Mouse (Mus musculus): ENCODE data around the gene Xntrpc. TPM values are rescaled to one million over a fixed set of nuclear protein-coding genes. Genes with fewer than 3 reads are reported as not detected.
"Not testable (repeated sequence)": the region's sequence is repeated elsewhere in the genome, so short reads cannot be mapped to it uniquely, and the experiment has no call there.

Xntrpc gene
- total RNA-seq (2014; fragmentation: Nextera tagmentation) = 1.8 and 3.4 TPM in 2 replicates
- 1.5 and 2.3 TPM in 2 replicates for total RNA-seq (2017)

DNA sequence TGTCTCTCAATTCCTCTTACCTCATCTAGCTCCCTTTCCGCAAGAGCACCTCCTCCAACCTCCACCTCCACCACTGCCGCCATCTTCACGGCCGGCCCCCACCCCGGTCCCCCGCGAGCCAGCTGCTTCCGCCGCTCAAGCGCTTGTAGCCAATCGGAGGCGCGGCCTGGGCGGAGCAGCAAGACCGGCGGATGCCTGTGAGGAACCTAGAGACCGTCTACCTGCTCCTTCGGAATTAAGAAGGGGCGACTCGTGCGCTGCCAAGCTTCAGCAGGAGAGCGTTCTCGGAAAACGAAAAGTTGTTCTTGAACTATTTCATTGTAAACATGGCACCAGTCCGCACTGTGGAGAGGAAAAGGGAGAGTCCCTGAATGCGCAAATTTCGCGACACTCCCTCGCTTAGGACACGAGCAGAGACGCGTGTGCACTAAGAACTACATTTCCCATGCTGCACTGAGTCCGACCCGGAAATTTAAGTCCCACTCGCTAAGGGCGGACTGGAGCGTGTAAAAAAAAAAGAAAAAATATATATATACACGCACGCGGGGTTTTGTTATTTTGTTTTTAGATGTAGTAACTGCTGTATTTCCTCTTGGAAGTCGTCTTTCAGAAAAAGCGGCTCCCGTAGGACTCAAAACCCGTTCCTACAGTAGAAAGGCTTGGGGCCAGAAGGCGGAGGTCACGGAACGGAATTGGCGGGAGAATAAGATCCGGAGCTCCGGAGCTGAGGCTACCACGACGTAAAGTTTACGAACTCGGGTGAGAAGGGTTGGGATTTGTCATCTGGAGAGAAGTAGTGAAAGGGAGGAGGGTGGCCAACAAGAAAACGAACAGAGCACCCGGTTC, at the start of gene Xntrpc, which contains the start of the genes Rnf121 and Xndc1:
Gene Xntrpc, plus strand, starts transcription at position 668 of the 846 bp plus-strand sequence.
Gene Rnf121, minus strand, starts transcription at position 424 of the 846 bp plus-strand sequence.
Gene Xndc1, plus strand, starts transcription at position 466 of the 846 bp plus-strand sequence.
- ATAC-seq (replicated peaks; ENCODE audit: poor library complexity, severe bottlenecking) = peak; percentile 97

DNA sequence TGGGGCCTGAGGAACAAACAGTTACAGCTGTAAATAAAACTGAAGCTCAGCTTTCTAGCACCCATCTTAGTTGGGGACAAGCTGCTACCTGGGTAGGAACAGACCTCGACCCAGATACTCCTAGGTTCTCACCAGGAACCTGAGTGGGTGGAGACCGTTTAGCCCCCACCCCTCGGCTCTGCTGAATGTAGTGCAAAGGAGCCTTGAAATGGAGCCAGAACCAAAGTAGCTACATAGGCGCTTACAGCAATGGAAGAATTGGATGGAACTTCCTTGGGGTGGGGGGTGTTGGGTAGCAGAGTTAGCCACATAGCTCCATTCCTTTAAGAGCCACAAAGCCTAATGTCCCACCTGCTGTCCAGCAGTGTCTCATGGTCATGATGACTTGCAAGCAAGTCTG, 48.6 kb upstream of the Xntrpc start:
- ATAC-seq (replicated peaks; ENCODE audit: poor library complexity, severe bottlenecking) = no peak

DNA sequence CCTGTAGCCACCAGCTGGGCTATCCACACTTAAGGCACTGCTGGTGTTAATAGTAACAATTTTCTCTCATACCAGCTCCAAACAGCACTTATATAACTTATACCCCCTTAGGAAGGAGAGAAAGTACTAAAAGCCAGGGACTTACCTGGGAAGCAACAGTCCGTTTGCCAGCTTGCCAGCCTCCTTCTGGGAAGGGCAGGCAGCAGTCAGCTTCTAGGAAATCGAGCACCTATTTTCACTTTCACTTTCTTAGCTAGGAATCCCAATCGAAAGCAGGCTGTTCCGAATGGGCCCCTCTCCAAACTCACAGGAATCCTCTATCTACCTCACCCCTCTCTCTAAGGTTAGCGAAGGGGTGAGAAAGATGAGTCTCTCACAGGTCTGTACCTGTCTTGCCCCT, 48.1 kb upstream of the Xntrpc start:
- peak; percentile 29 for ATAC-seq (replicated peaks; ENCODE audit: poor library complexity, severe bottlenecking)

DNA sequence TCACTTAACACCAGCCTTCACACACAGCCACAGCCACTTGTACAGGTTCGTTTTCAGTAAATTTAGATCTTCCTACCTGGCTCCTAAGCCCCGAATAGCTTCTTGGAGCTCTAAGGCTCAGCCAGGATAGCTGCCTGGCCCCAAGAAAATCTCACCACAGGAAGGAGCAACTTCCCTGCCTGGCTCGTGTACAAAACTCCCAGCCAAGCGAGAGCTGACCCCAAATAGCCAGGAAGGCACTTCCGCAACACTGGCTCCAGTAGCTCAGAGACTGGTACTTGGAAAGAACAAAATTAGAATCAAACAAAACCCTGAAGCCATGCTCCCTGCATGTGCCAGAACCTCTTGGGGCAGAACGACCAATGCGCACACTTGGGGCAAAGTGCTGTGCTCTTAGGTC, 47.5 kb upstream of the Xntrpc start:
- ATAC-seq (replicated peaks; ENCODE audit: poor library complexity, severe bottlenecking) = no peak

DNA sequence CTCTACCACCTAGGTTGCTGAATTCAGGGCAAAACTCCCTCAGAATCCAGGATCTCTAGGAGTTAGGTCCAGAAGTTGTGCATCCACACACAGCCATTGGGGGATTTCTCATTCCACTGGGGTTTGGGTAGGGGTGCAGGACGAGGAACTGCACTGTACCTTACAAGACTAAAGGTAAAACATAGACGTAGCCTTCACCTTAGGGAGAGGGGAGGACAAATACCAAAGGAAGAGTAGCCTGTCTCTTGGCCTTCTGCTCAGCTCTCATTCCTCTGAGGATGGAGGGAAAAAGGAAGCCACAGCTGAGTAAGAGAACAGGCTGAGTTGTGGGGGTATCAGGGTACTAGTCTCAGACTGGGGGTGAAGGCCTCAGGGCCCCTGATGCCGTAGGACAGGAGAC, 46.9 kb upstream of the Xntrpc start, which contains the start of gene Il18bp:
Gene Il18bp, minus strand, starts transcription at position 101 of the 400 bp plus-strand sequence.
- no peak for ATAC-seq (replicated peaks; ENCODE audit: poor library complexity, severe bottlenecking)

DNA sequence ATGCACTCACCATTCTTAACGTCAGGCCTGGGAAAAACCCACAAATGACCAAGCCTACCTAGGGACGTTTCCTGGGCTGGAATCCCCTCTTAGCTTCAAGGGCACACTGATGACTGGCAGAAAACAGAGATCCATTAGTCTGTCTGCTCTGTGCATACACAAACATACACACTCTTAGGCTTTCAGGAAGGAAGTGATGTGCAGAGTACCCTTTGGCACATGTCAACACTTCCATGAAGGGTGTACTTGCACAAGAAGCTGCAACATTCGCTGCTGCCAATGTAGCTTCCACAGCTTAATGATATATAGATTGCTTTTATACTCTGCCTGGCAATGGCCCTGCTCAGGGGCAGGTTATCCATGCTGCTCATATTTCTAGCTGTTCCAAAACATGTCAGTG, 46.2 kb upstream of the Xntrpc start:
- peak; percentile 67 for ATAC-seq (replicated peaks; ENCODE audit: poor library complexity, severe bottlenecking)

DNA sequence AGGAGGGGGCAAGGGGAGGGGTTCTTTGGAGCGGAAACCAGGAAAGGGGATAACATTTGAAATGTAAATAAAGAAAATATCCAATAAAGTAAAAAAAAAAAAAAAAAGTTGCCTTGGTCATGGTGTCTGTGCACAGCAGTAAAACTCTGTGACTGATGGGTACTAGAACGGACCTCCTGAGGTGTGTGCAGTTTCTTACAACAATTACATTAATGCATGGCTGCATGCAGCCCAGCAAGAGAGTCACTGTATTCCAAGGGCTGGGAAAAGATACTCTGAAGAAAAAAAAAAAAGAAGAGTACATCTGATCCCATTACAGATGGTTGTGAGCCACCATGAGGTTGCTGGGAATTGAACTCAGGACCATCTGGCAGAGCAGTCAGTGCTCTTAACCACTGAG, 44.6 kb upstream of the Xntrpc start:
- not testable (repeated sequence) for ATAC-seq (replicated peaks; ENCODE audit: poor library complexity, severe bottlenecking)

DNA sequence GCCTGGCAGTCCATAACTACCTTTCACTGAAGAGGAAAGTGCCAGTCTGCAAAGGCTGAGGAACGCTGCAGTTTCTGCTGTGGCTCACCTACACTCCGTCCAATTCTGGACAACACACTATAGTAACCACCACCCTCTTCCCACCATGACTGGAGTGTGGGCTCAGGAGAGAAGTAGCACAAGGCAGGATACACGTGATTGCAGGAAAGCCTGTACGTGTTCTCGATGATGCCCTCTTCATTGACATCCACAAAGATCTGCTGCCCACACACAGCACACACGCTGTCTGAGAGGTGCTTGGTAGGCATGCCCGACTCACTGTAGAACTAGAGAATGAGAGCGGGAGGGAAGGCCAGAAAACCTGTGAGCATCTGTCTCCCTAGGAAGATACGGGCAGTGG, 41.7 kb upstream of the Xntrpc start:
- ATAC-seq (replicated peaks; ENCODE audit: poor library complexity, severe bottlenecking) = no peak

DNA sequence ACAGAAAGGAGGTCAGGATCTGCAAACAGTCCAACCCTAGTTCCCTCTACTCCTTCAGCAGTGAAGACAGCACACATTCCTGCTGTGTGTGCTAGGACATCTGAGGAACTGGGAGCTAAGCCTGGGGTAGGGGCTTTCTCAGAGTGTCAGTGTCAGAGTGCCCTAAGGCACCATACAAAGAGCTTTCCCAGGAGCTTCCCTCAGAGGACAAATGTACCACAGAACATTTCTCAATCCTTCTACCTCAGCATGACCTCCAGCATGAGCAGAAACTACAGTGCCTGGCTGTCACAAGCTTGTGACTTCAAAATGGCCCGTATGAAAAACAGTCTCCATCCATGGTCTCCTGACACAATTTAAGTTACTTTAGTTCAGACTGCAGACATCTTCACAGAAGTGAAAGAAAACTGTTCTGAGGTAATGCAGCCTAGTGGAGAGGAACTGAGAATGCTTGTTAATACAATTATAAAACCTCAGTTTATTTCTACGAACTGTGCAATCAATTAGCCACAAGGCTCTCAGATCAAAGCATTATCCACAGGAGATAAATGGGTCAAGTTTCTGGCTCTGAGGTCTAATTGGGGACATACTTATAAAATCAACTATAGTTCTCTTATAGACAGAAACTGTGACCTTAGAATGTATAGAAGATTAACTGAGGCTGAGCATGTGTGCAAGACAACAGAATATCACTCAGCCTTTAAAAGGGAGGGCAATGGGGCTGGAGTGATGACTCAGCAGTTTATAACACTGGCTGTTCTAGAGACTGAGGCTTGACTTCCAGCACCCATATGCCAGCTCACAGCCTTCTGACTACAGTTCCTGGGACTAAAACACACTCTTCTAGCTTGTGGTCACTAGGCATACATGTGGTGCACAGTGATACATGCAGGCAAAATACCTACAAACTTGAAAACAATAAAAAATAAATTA, 40.1 kb upstream of the Xntrpc start:
- ATAC-seq (replicated peaks; ENCODE audit: poor library complexity, severe bottlenecking) = peak; percentile 78

DNA sequence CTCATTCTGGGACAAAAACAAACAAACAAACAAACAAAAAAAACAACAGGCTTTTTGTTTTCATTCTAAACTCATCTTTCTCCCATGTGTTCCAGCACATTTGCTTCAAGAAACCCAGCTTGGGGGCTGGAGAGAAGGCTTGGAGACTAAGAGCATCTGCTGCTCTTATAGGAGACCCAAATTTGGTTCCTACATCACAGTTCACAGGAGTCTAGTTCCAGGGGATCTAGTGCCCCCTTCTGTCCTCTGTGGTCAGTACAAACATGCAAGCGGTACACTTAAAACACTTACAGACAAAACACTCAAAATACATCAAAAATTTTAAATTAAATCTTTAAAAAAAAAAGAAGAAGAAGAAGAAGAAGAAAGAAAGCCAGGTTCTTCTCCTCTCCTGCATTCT, 30.6 kb upstream of the Xntrpc start:
- no peak for ATAC-seq (replicated peaks; ENCODE audit: poor library complexity, severe bottlenecking)

DNA sequence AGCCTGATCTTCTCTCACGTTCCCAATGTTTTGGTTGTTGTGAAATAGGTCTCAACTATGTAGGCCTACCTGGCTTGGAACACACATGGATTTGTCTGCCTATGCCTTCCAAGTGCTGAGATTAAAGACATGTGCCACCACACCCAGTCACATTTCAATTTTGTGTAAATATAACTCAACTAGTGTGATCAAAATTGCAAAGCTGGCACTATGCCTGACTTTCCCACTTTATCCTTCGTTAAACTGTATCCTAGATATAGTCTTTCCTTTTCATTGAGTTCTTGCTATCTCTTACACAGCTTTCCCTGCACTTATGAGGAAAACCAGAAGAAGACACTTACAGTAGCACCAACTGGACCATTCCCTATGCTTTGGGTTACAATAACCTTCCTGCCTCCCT, 30.0 kb upstream of the Xntrpc start:
- no peak for ATAC-seq (replicated peaks; ENCODE audit: poor library complexity, severe bottlenecking)

DNA sequence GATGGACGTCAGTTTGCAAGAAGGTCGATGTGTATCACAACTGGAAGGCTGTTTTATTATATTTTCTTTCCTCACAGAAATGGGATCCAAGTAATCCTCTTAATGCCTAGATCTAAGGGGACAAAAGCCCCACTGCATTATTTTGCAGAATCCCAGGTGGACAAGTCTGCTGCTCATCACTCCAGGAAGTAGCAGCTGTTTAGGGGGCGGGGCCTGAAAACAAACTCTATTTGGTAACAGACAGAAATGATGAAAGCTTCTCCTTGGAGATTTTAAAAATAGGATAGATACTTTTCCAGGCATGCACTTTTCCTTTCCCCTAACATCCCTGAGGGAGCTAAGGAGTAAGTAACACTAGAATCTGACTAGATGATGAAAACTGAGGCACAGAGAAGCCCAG, 28.2 kb upstream of the Xntrpc start:
- no peak for ATAC-seq (replicated peaks; ENCODE audit: poor library complexity, severe bottlenecking)

DNA sequence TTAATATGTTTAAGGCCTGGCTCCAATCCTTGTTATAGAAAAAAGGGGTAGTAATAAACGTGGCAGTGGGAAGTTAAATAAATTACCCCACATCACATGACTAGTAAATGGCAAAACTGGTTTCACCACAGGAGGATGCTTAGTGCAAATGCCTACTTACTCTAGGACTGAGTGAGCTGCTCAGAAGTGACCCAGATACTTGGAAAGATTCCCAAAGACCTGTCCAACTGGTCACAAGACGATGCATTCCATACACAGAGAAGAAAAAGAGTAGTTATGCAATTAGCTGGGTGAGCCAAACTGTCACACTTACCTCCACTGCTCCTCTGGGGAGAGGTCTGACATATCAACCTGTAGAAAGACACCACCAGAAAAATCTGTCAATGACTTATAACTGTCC, 23.2 kb upstream of the Xntrpc start:
- no peak for ATAC-seq (replicated peaks; ENCODE audit: poor library complexity, severe bottlenecking)

DNA sequence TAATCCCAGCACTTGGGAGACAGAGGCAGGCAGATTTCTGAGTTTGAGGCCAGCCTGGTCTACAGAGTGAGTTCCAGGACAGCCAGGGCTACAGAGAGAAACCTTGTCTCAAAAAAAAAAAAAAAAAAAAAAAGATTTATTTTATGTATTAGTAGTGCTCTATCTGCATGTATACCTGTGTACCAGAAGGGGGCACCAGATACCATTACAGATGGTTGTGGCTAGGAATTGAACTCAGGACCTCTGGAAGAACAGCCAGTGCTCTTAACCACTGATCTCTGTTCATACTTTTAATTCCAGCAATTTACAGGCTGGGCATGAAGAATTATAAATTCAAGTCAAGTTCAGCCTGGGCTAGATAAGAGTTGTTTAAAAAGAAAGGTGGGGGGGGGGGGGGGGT, 17.0 kb upstream of the Xntrpc start:
- ATAC-seq (replicated peaks; ENCODE audit: poor library complexity, severe bottlenecking) = not testable (repeated sequence)

DNA sequence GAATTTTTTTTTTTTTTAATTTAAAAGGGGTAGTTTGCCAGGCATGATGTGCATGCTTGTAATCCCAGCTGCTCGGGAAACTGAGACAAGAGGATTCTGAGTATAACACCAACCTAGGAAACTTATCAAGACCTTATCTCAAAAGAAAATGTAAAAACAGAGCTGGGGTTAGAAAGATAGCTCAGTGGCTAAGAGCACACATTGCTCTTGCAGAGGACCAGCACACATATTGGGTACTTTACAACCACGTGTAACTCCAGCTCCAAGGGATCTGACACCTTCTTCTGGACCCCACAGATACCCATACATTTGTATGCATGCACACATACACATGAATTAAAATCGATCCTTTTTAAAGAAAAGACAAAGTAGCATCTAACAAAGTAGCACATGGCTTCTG, 4.2 kb upstream of the Xntrpc start:
- ATAC-seq (replicated peaks; ENCODE audit: poor library complexity, severe bottlenecking) = no peak

DNA sequence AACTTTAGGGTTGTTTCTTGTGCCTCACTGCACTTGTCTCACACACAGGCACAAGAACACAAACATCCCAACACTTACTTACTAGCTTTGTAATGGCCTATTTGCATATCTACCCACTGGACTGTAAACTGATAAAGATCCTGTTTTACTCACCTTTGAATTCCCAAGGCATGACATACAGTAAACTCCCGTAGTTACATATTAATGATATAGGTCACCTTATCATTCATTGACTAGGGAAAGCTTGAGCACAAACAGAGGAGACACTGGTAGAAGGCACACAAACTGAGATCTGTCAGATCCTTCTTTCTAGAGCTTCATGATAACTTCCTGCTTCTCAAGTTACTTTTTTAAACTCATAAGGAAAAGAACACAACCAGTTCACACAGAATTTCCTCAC, 3.3 kb upstream of the Xntrpc start:
- no peak for ATAC-seq (replicated peaks; ENCODE audit: poor library complexity, severe bottlenecking)

DNA sequence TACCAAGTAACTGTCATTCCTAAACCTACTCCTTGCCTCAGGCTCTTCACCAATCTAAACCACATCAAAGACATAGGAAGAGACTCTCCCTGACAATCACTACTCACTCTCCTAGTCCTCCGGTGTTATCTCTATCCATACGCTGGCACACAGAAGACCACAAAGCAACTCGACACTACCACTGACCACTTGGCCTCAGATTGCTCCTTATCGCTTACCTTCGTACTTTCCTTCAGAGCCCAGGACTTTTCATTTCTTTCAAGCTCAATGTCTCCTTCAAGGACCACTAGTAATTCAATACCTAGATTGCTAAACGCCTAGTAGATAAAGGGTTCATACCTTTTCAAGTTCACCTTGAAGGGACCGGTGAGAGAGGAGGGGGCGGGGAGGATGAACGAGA, 1.6 kb upstream of the Xntrpc start:
- ATAC-seq (replicated peaks; ENCODE audit: poor library complexity, severe bottlenecking) = no peak

DNA sequence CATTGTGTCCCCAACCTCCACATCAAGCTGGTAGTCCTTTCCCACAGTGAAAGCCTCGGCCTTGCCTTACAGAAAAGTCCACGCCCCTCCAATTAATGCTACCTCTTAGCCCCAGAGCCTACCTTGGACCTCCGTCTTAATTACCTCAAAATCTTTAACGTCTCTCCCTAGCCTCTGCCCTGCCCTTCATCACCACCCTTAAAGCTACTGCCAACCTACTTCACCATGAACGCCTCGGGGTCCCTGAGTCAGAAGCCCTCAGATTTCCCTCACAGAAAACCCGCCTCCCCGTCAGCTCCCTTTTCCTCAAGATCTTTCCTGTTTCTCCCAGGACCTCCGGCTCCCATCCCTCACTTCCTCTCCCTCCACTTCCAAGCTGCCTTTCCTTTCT, 863 bp upstream of the Xntrpc start:
- ATAC-seq (replicated peaks; ENCODE audit: poor library complexity, severe bottlenecking) = no peak

DNA sequence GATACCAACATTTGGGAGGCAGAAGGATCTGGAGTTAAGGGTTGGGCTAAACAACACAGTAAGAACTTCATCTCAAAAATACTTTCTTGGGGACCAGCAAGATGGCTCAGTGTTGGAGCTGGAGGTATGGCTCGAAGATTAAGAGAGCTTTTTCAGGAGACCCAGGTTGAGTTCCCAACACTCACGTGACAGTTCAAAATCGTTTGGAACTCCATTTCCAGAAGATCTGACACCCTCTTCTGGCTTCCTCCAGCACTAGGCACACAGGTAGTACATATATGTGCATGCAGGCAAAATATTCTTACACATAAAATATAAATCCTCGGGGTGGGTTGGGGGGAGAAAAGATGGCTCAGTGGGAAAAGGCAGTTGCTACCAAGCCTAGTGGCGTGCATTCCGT, 850 bp downstream of the Xntrpc start:
- no peak for ATAC-seq (replicated peaks; ENCODE audit: poor library complexity, severe bottlenecking)

DNA sequence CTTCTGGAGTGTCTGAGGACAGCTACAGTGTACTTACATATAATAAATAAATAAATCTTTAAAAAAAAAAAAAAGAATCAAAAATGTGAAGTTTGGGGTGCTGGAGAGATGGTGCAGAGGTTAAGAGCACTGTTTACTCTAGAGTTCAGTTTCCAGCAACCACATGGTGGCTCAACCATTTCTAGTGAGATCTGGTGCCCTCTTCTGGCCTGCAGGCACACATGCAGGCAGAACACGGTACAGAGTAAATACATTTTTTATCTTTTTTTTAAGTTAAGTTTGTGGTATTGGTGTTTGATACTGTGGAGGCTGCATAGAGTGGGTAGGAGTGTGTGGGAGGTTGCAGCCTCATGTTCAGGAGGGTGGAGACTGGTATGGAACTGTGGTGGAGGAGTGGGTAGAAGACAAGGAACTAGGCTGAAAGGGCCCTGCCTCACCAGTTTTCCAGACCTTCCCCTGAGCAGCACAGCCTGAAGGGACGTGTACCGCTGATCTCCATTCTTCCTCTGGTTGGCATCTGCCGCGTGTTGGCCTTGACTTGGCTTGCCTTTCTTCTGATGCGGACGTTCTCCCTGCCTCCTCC, 11.3 kb downstream of the Xntrpc start:
- peak; percentile 50; the same call in 1 of the 2 replicates for ATAC-seq (replicated peaks; ENCODE audit: poor library complexity, severe bottlenecking)

DNA sequence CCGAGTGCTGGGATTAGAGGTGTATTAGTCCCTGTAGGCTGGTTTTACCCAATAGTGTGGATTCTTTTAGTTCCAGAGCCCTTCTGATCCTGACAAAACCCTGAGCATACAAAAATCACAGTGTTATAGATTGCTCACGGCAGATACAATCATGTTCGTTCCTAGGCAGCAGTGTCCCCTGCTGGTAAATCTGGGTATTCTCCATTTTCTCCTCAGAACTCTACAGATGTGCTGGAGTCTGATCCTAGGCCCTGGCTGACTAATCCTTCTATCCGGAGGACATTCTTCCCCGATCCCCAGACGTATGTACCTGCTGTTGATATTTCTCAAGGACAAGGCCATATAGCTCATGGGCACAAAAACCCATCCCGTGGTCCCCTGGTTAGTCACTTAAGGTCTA, 13.0 kb downstream of the Xntrpc start:
- peak; percentile 33; the same call in 1 of the 2 replicates for ATAC-seq (replicated peaks; ENCODE audit: poor library complexity, severe bottlenecking)
